Mouse (Mus musculus): ENCODE measurements at regions not wholly inside any gene's neighbourhood (a gene's known extent, or its start where the extent isn't known, plus 50 kb on each side); places are given as distances from the start of the nearest gene placed in this dataset.

DNA sequence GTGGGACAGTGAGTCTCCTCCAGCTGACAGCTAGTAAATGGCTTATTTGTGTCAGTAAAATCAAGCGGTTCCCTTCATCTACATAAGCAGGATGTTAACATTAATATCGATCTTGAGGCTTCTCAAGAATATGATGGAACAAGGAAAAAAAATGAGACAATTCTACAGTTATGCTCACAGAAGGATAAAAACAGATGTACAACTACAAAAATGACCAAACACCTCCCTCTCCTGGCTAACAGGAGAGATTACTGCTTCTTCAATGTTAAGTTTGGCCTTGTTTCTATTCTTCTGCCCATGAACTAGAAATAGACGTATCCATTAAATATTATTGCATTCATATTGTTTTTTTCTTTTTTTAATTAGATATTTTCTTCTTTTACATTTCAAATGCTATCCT is 63.2 kb upstream of the Tmpo start:
- Histone ChIP-seq H3K4me3 (replicated peaks) (no peak overlapping the region), H3K9me3 (peaks cover 4% of the 10 kb centered on the region), H3K27me3 (replicated peaks) (no peaks in the 10 kb centered on the region), H3K36me3 (replicated peaks; ENCODE audit: low read length) (no peaks in the 10 kb centered on the region), H3K4me1 (no peaks in the 10 kb centered on the region)
- TF ChIP-seq GATA1 (IDR thresholded peaks at IDR 0.05; ENCODE audit: borderline replicate concordance, low read length), result no peak
- no peak for TF ChIP-seq FLI1 (IDR thresholded peaks at IDR 0.05; ENCODE audit: low read length)

DNA sequence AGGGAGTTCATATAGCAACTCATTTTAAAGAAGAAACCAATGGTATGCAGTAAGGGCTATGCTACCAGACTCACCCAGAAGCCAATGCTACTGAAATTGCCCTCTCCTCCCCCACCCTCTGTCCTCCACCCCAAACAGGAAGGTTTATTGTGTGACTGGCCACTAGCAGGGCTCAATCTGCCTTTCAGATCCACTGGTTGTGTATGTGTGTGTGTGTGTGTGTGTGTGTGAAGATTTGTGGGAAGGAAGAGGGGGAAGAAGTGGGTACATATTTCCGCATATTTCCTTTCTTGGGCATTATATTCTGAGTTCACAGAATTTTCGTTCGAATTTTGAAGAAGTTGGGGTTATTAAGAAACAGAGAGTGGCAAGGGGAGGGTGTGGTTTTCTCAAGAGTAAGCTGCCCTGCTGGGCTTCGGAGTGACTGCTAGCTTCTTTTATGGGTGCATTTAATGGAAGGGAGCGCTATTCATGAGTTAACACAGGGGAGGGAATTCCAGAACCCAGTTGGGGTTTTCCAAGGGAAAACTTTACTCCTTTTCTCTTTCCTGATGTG is 61.5 kb upstream of the Tmpo start:
- no peak for TF ChIP-seq FLI1 (IDR thresholded peaks at IDR 0.05; ENCODE audit: low read length)
- TF ChIP-seq GATA1 (IDR thresholded peaks at IDR 0.05; ENCODE audit: borderline replicate concordance, low read length), result no peak
- H3K27me3 ChIP-seq (replicated peaks), result no peaks in the 10 kb centered on the region
- no peak overlapping the region for H3K4me3 ChIP-seq (replicated peaks)
- no peaks in the 10 kb centered on the region for H3K36me3 ChIP-seq (replicated peaks; ENCODE audit: low read length)
- H3K9me3 ChIP-seq, result no peaks in the 10 kb centered on the region
- no peaks in the 10 kb centered on the region for H3K4me1 ChIP-seq

GRCm38 (mm10) chr10:91241611-91242005 is 60.5 kb upstream of the Tmpo start:
- H3K4me3 ChIP-seq (replicated peaks), result no peak overlapping the region
- TF ChIP-seq GATA1 (IDR thresholded peaks at IDR 0.05; ENCODE audit: borderline replicate concordance, low read length), result no peak
- TF ChIP-seq FLI1 (IDR thresholded peaks at IDR 0.05; ENCODE audit: low read length), result no peak
- H3K4me1 ChIP-seq, result no peaks in the 10 kb centered on the region
- no peaks in the 10 kb centered on the region for H3K36me3 ChIP-seq (replicated peaks; ENCODE audit: low read length)
- no peaks in the 10 kb centered on the region for H3K9me3 ChIP-seq
- no peaks in the 10 kb centered on the region for H3K27me3 ChIP-seq (replicated peaks)

- Histone ChIP-seq H3K9me3 (no peaks in the 10 kb centered on the region), H3K36me3 (replicated peaks; ENCODE audit: low read length) (no peaks in the 10 kb centered on the region), H3K27me3 (replicated peaks) (no peaks in the 10 kb centered on the region), H3K4me1 (no peaks in the 10 kb centered on the region), H3K4me3 (replicated peaks) (no peak overlapping the region)
- TF ChIP-seq FLI1 (IDR thresholded peaks at IDR 0.05; ENCODE audit: low read length) (no peak), GATA1 (IDR thresholded peaks at IDR 0.05; ENCODE audit: borderline replicate concordance, low read length) (no peak)
These were observed 59.9 kb upstream of the Tmpo start for GRCm38 (mm10) chr10:91240856-91241610.

GRCm38 (mm10) chr10:91240320-91240719 is 59.2 kb upstream of the Tmpo start:
- H3K27me3 ChIP-seq (replicated peaks), result no peaks in the 10 kb centered on the region
- no peak for TF ChIP-seq FLI1 (IDR thresholded peaks at IDR 0.05; ENCODE audit: low read length)
- no peak for TF ChIP-seq GATA1 (IDR thresholded peaks at IDR 0.05; ENCODE audit: borderline replicate concordance, low read length)
- H3K9me3 ChIP-seq, result no peaks in the 10 kb centered on the region
- H3K4me3 ChIP-seq (replicated peaks), result no peak overlapping the region
- no peaks in the 10 kb centered on the region for H3K36me3 ChIP-seq (replicated peaks; ENCODE audit: low read length)
- H3K4me1 ChIP-seq, result no peaks in the 10 kb centered on the region

DNA sequence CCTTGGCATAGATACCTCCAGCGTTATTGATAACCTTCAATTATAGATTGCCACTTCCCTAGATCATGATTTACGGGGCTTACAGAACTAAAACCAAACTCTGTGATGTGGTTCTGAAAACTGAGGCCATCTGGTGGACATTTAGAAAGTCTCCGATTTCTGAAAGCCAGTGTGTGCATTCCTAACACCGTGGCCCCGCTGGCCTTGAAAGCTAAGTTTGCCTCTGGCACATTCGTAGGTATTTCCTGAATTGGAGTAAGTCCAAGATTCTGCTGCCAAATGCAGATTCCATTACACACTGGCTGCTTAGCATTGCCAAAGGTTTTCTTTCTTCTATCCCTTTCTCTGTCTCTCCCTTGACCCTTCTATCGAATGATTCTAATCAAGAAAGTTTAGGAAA is 55.7 kb upstream of the Tmpo start:
- Histone ChIP-seq H3K4me1 (no peaks in the 10 kb centered on the region), H3K4me3 (replicated peaks) (no peak overlapping the region), H3K9me3 (no peaks in the 10 kb centered on the region), H3K27me3 (replicated peaks) (no peaks in the 10 kb centered on the region), H3K36me3 (replicated peaks; ENCODE audit: low read length) (no peaks in the 10 kb centered on the region)
- TF ChIP-seq GATA1 (IDR thresholded peaks at IDR 0.05; ENCODE audit: borderline replicate concordance, low read length) (no peak), FLI1 (IDR thresholded peaks at IDR 0.05; ENCODE audit: low read length) (no peak)

DNA sequence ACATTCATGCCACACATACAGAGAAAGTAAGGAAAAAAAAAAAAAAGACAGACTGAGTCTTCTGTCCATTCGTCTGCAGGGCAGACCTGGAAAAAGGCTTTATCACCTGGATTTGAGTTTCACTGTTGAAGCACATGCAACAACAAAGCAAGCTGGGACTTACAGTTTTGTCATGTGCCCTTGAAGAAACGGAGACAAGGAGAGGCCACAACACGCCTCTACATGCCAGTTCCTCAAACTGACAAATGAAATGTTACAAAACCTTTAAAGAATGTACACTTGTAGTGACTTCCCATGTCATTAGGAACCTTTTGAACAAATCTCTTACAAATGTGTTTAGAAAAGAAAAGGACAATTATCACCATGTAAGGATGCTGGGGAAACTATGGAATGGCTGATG is 53.6 kb upstream of the Tmpo start:
- no peak overlapping the region for H3K4me3 ChIP-seq (replicated peaks)
- H3K9me3 ChIP-seq, result no peaks in the 10 kb centered on the region
- no peaks in the 10 kb centered on the region for H3K36me3 ChIP-seq (replicated peaks; ENCODE audit: low read length)
- H3K27me3 ChIP-seq (replicated peaks), result no peaks in the 10 kb centered on the region
- no peak for TF ChIP-seq GATA1 (IDR thresholded peaks at IDR 0.05; ENCODE audit: borderline replicate concordance, low read length)
- TF ChIP-seq FLI1 (IDR thresholded peaks at IDR 0.05; ENCODE audit: low read length), result no peak
- peaks cover under 1% of the 10 kb centered on the region; the same call in 1 of the 2 replicates for H3K4me1 ChIP-seq

All from megakaryocyte, embryonic 14.5 days (primary cell).